Mouse (Mus musculus) right cerebral cortex, postnatal 10 days (tissue): ENCODE measurements around the gene Gm45140.

Experiments
- DNase-seq, 2 experiments: peaks; one replicate each; pipeline ENCODE4 v3.0.0; 2021; ENCODE audit warnings: low spot score in 2 of 2

The Gm45140 gene

DNA sequence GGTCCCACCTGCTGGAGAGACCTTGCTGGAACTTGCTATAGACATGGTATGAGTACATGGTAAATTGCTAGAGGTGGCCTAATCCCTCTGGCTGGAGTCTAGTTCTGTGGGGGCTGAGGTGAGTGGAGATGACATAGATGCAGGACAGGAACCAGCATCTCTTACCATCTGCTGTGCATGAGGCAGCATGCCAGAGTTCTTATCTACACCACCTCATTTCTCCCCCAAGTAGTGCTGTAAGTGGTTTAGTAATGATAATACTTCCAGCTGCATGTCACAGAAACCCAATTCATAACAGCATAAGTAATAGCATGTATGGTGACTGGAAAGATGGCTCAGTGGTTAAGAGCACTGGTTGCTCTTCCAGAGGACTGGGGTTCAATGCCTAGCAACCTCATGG lies 95.1 kb downstream of the Gm45140 start:
- no peak for DNase-seq

DNA sequence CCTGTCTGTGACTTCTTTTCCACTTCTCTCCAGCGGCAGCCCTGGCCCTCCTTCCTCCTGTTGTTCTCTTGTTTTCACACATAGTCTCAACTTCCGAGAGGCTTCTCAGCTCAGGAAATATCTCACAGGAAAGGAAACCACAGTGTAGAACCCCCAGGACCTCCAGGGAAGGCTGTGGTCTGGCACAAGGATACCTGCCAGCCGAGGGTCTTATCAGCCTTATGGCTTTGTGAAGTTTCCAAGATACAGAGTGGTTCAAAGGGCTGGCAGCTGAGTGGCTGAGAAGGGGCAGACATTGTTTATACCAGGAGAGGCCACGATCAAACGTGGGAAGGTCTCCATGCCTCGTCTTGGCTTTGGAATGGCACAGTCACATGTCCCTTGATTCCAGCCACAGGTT lies 95.7 kb downstream of the Gm45140 start:
- DNase-seq = no peak
